Mouse (Mus musculus) neural tube, embryonic 15.5 days (tissue): ENCODE results near the gene Tgif1. TPM values are rescaled to one million over a fixed set of nuclear protein-coding genes. Genes with fewer than 3 reads are reported as not detected.

Source experiments
- ATAC-seq: fragments of 200-750 bp; cut with Nextera tagmentation; 2 replicates; pipeline ENCODE4 v1.8.0; 2017; ENCODE audit warnings: mild to moderate bottlenecking, moderate TSS enrichment, moderate library complexity; ENCODE audit not compliant: low FRiP score
- H3K27ac ChIP-seq: fragments of 300-500 bp; sonication (generic); replicated peaks from 2 replicates; pipeline ENCODE4 v1.5.1; 2015; ENCODE audit warnings: mild to moderate bottlenecking, inconsistent platforms
- H3K27me3 ChIP-seq: fragments of 300-500 bp; sonication (generic); replicated peaks from 2 replicates; pipeline ENCODE4 v1.6.1; 2015; ENCODE audit warnings: inconsistent platforms
- H3K36me3 ChIP-seq: fragments of 300-500 bp; sonication (generic); 2 replicates; pipeline ENCODE4 v1.6.1; 2015; ENCODE audit warnings: inconsistent platforms
- H3K4me1 ChIP-seq: fragments of 300-500 bp; sonication (generic); 2 replicates; pipeline ENCODE4 v1.6.1; 2015; ENCODE audit warnings: inconsistent platforms
- H3K4me2 ChIP-seq: fragments of 300-500 bp; sonication (generic); 2 replicates; pipeline ENCODE4 v1.6.1; 2015; ENCODE audit warnings: inconsistent platforms, mild to moderate bottlenecking, moderate library complexity
- H3K4me3 ChIP-seq: fragments of 300-500 bp; sonication (generic); replicated peaks from 2 replicates; pipeline ENCODE4 v1.5.1; 2015; ENCODE audit warnings: mild to moderate bottlenecking, inconsistent platforms
- H3K9ac ChIP-seq: fragments of 300-500 bp; sonication (generic); replicated peaks from 2 replicates; pipeline ENCODE4 v1.6.1; 2015; ENCODE audit warnings: mild to moderate bottlenecking, inconsistent platforms
- H3K9me3 ChIP-seq: fragments of 300-500 bp; sonication (generic); replicated peaks from 2 replicates; pipeline ENCODE4 v1.6.1; 2016; ENCODE audit warnings: inconsistent platforms
- WGBS: fragments of 180-500 bp; shearing (Covaris S2); methylation state at CpG from one replicate; pipeline ENCODE4 v1.1.7; 2015; ENCODE audit warnings: mixed read lengths; 5-methylcytosine and 5-hydroxymethylcytosine counted together
- microRNA counts: library from miRNA; unstranded; fragments of <30 nt; microRNA quantifications from one replicate; lab custom pipeline; 2016
- microRNA-seq: library from miRNA; unstranded; fragments of <30 nt; microRNA quantifications from one replicate; pipeline ENCODE4, GENCODE M21; 2017
- polyA plus RNA-seq: library from polyadenylated mRNA; unstranded; fragments of >200 nt; fragmentation: Nextera tagmentation; extraction: Ambion mirVana; gene quantifications from 2 replicates; pipeline ENCODE4 v1.2.1, GENCODE M21; 2015

Gene Tgif1
- polyA plus RNA-seq, 1 experiment from 2014 or later, result 11.3 TPM

DNA sequence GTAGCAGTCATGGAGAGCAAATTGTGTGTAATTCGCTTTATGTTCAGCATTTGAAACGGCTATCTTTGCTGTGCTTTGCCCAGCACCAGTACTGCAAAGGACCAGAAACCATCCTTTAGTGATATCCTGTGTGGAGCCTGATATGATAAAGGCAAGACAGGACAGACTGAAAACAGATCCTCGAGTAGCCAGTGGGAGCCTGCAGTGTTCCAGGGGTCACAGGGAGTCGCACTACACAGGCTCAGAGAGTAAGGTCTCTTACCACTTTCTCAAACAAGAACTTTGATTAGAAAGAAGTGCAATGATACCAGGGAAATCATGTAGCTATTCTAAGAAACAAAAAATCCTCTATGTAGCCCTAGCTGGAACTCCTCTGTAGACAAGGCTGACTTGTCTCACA is 58.1 kb downstream of the Tgif1 start:
- Histone ChIP-seq H3K4me3 (no peak overlapping the region), H3K9me3 (no peaks in the 10 kb centered on the region), H3K36me3 (no peaks in the 10 kb centered on the region), H3K9ac (no peak overlapping the region), H3K27ac (0 out of 2 replicates have a peak overlapping the region, but pooled peaks have one; percentile 64), H3K27me3 (no peaks in the 10 kb centered on the region), H3K4me2 (no peak overlapping the region), H3K4me1 (peaks cover 8% of the 10 kb centered on the region; the same call in 1 of the 2 replicates)
- ATAC-seq, result no peak
- 83% methylated on average over 4 of the region's 4 CpGs for WGBS

- ATAC-seq, result no peak
- Histone ChIP-seq H3K9ac (no peak overlapping the region), H3K27ac (peak overlapping the region; percentile 64)
Observed at GRCm38 (mm10) chr17:70794722-70795121, 58.6 kb downstream of the Tgif1 start.

DNA sequence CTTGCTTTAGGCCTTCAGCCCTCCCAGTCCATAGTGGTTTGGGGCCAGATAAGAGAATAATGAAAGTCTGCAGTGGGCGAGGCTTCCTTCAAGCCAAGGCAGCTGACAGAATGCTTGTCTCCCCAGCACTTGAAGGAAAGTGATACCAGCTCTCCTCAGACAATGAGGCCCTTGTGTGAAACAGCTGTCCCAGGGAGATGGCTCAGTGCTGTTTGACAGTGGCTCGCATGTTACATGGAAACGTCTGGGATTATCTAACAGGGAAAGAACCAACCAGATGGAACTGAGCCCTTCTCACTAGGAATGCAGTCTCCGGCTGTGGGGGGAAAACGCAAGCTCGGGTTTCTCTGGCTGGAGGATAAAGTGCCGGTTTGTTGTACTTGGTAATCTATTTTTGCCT is 59.1 kb downstream of the Tgif1 start:
- Histone ChIP-seq H3K36me3 (no peaks in the 10 kb centered on the region), H3K4me1 (peaks cover 8% of the 10 kb centered on the region; the same call in 1 of the 2 replicates), H3K9me3 (no peaks in the 10 kb centered on the region), H3K9ac (no peak overlapping the region), H3K27ac (peak overlapping the region; percentile 64), H3K4me2 (no peak overlapping the region), H3K27me3 (no peaks in the 10 kb centered on the region), H3K4me3 (no peak overlapping the region)
- WGBS, result 11% methylated on average over 7 of the region's 7 CpGs
- ATAC-seq, result no peak

More at GRCm38 (mm10) chr17:70794722-70795121, 58.6 kb downstream of the Tgif1 start:
- no peaks in the 10 kb centered on the region for H3K9me3 ChIP-seq
- H3K4me1 ChIP-seq, result peaks cover 8% of the 10 kb centered on the region; the same call in 1 of the 2 replicates
- WGBS, result 58% methylated on average over 6 of the region's 6 CpGs
- H3K4me2 ChIP-seq, result 0 out of 2 replicates have a peak overlapping the region, but pooled peaks have one; percentile 11
- no peaks in the 10 kb centered on the region for H3K27me3 ChIP-seq
- H3K4me3 ChIP-seq, result no peak overlapping the region
- H3K36me3 ChIP-seq, result no peaks in the 10 kb centered on the region

MicroRNA genes within 50 kb of the gene (microRNA counts, 519-probe panel; counts per million panel counts)
- 1,322 counts per million, percentile 10 among the panel's probes with 10 or more counts for microRNA mmu-miR-1195 (lab: Ali Mortazavi, UCI)

Small RNA genes within 50 kb of the gene (microRNA-seq; reads per million reads assigned to microRNA genes)
- gene Mir1195, result not detected

Other genes starting within 250 kb of the Tgif1 start
- 3.3 and 3.6 TPM in 2 replicates for gene Myom1, start 149.1 kb upstream of the Tgif1 start, polyA plus RNA-seq
- 103 and 187 TPM in 2 replicates for gene Myl12a, start 149.3 kb upstream of the Tgif1 start, polyA plus RNA-seq